Mouse (Mus musculus): ENCODE data around the gene Panx1.

DNA sequence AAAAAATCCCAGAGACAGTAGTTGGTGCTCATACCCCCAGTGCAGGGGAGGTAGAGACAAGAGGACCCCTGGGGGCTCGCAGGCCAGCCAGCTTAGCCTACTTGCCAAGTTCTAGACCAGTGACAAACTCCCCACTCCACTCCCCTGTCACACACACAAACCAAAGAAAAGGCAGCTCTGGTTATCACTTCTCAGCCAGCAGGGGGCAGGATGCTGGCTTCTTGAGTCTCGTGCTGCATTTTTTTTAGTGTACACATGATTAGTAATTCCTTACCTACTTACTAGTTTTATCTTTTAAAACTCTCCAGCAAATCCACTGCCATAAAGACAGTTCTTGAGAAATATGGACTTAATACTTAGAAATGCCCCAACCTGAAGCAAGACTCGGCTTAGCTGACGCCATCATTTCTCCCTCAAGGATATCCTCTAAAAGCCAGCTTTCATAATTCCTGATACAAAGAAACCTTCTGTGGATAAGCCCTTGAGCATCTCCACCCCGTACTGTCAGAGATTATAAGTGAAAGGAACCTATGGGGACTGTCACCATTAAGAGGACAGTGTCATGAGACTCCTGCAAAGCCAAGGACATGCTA is 11.6 kb downstream of the Panx1 start:
- TF ChIP-seq CTCF (IDR thresholded peaks at IDR 0.05; ENCODE audit: extremely low read depth, insufficient read depth, insufficient read length, insufficient replicate concordance) (peak; percentile 56; the same call in 1 of the 2 replicates), POLR2A (IDR thresholded peaks at IDR 0.05; ENCODE audit: low read depth, low read length) (no peak)
